Mouse (Mus musculus): ENCODE results near the gene Fam110a.
A peak's percentile ranks its signal among the peaks of the same experiment; 100 is the strongest.

DNA sequence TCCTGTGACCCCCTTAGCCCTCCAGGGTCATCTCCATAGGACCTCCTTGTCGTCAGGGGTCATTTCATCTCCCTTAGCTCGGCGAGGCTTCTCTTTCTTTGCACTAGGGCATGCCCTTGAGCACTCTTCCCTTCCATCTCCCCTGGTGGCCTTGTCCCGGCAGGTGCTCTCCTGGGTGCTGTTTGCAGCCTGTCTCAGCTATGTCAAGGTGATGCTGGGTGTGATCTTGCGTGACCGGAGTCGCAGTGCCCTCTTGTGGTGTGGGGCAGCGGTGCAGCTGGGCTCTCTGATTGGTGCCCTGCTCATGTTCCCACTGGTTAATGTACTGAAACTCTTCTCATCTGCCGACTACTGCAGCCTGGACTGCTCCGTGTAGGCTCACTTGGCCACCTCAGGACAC lies 27.8 kb upstream of the Fam110a start:
- TF ChIP-seq CTCF (IDR thresholded peaks at IDR 0.05; ENCODE audit: borderline replicate concordance, insufficient read depth, low read depth, low read length) (peak; percentile 64), POLR2A (IDR thresholded peaks at IDR 0.05; ENCODE audit: borderline replicate concordance, insufficient read depth, low read length) (no peak)

Data from cerebellum, adult 2 months (tissue).